Mouse (Mus musculus) left cerebral cortex, adult 8-10 months (tissue): Measurements from ENCODE around the gene Olfr1015. TPM values are rescaled to one million over a fixed set of nuclear protein-coding genes. Genes with fewer than 3 reads are reported as not detected.

Source experiments
- DNase-seq, 2 experiments: peaks; one replicate each; pipeline ENCODE4 v3.0.0; 2022; ENCODE audit warnings: low spot score in 2 of 2
- total RNA-seq, 4 experiments: library from RNA; stranded (reverse); gene quantifications; 2 replicates each; pipeline ENCODE4 v1.2.4; 2022

Gene Olfr1015
- not detected for total RNA-seq

GRCm38 (mm10) chr2:85781717-85782116 is at the start of gene Olfr1015:
Gene Olfr1015 (plus strand): TSS chr2:85782017.
- no peak for DNase-seq

DNA sequence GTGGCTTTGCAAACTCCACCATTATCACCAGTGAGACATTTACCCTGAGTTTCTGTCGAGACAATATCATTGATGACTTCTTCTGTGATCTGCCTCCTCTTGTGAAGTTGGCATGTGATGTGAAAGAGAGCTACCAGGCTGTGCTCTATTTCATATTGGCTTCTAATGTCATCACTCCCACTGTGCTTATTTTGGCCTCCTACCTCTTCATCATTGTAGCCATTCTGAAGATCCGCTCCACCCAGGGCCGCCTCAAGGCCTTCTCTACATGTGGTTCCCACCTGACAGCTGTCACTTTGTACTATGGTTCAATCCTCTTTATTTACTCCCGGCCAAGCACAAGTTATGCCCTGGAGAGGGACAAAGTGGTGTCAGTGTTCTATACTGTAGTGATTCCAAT is 28.0 kb upstream of the Olfr1015 start:
- no peak for DNase-seq

DNA sequence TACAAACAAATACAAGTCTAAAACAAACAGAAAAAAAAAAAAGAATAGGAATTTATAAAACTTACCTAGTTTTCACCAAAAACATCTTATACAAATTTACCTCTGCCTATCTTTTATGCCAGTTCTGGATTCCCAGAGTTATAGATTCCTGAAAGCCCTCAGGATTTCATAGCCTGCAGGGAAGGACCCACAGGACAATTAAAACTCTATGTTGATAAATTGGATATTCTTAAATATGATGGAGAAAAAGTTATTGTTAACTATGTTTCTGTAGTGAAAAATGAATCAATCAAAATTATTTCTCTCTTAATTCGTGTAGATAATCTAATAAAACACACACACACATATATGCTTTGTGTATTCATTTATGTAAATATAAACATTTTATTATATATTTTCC is 19.2 kb upstream of the Olfr1015 start, which contains the start of gene Olfr1012:
Olfr1012 (minus strand) TSS at position 101 of the 400 bp plus-strand sequence.
- DNase-seq, result no peak

DNA sequence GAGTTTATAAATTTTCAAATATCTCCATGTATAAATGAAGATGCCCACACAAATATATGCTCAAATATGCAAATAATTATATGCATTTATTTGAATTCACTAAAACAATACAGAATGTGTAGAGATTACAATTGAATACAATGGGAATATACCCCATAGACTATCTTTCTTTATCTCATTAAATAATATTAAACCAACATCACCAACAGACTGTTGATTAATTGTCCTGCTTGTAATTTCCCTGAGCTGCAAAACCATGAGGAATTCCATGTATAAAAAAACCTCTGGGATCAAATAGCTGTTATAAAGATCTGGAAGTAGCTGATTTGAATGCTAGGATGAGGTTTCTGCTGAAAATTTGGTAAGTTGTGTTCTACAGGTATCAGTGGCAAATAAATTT is 15.0 kb upstream of the Olfr1015 start, which contains the start of gene Olfr1013:
Olfr1013 (plus strand) TSS at position 301 of the 400 bp plus-strand sequence.
- no peak for DNase-seq

DNA sequence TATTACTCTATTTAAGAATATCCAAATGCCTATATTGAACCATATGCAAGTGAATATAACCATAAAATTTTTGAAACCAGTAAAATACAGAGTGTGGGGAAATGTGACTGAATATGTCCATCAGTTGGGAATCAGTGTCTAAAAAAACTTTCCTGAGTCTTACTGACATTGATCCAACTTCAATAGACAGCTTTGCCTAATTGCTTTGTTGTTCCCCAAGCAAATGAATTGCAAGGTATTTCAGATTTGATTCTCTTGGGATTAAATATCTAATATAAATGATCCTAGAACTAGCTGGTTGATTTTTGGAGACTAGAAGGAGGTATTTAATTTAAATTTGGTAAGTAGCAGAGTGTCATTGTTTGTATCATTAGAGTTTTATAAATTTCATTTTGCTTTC is 9.4 kb upstream of the Olfr1015 start, which contains the start of gene Olfr1014:
Olfr1014 (plus strand) TSS at position 301 of the 400 bp plus-strand sequence.
- DNase-seq, result no peak

GRCm38 (mm10) chr2:85792331-85792730 is 10.5 kb downstream of the Olfr1015 start:
- DNase-seq, result no peak

DNA sequence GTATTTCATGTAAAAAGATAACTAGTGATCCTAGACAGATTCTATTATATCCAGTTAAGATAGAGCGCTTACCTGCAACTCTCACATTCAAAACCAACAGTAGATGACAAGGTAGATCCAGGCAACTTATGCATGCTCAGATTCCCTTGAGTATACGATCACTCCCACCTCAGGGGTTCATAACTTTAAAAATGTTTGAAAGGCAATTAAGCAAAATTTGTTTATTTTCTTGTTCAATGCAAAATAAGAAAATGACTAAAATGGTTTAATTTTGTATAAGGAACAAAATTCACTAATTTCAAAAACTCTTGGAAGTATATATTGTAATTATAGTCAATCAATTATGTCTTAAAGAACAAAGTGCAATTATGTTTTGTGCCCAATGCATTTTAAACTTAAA is 20.6 kb downstream of the Olfr1015 start, which contains the start of gene Olfr1016:
Olfr1016 (minus strand) TSS at position 101 of the 400 bp plus-strand sequence.
- no peak for DNase-seq

GRCm38 (mm10) chr2:85804501-85804900 is 22.7 kb downstream of the Olfr1015 start:
- DNase-seq, result no peak

DNA sequence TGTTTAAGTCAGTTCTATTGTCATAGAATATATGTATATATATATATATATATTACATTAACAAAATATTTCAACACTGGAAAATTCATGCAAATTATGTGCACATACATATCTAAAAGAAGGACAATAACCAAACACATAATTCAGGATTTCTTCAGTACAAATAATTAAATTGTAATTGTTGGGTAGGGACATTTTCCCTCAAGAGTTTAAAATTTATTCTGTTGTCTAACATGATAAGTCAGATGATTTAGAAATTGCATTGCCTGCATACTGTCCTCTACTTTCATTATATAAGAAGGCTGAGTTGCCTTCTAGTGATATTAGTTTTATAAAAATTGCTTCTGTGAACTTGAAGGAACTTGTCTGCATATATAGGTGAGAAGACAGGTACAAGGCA is 36.4 kb downstream of the Olfr1015 start, which contains the start of gene Olfr1018:
Olfr1018 (plus strand) TSS at position 301 of the 400 bp plus-strand sequence.
- DNase-seq, result no peak

Other genes with a start within 250 kb of the Olfr1015 start
- not detected for gene Olfr996, start 202.8 kb upstream of the Olfr1015 start, total RNA-seq
- gene Olfr998, start 193.1 kb upstream of the Olfr1015 start, total RNA-seq, result not detected
- gene Olfr1000, start 170.1 kb upstream of the Olfr1015 start, total RNA-seq, result not detected
- not detected for gene Olfr1002, start 131.3 kb upstream of the Olfr1015 start, total RNA-seq
- gene Olfr154, start 117.6 kb upstream of the Olfr1015 start, total RNA-seq, result not detected
- not detected for gene Olfr1006, start 103.2 kb upstream of the Olfr1015 start, total RNA-seq
- not detected for gene Olfr1008, start 92.6 kb upstream of the Olfr1015 start, total RNA-seq
- not detected for gene Olfr1009, start 66.6 kb upstream of the Olfr1015 start, total RNA-seq
- gene Olfr1012, start 19.3 kb upstream of the Olfr1015 start, total RNA-seq, result not detected
- gene Olfr1013, start 14.9 kb upstream of the Olfr1015 start, total RNA-seq, result not detected
- gene Olfr1014, start 9.3 kb upstream of the Olfr1015 start, total RNA-seq, result not detected
- gene Olfr1016, start 20.5 kb downstream of the Olfr1015 start, total RNA-seq, result not detected
- not detected for gene Olfr1018, start 36.5 kb downstream of the Olfr1015 start, total RNA-seq
- gene Olfr1019, start 63.5 kb downstream of the Olfr1015 start, total RNA-seq, result not detected
- gene Olfr1020, start 65.0 kb downstream of the Olfr1015 start, total RNA-seq, result not detected
- gene Olfr1022, start 86.6 kb downstream of the Olfr1015 start, total RNA-seq, result not detected
- gene Olfr1023, start 103.6 kb downstream of the Olfr1015 start, total RNA-seq, result not detected
- not detected for gene Olfr1024, start 123.0 kb downstream of the Olfr1015 start, total RNA-seq
- gene Olfr1025-ps1, start 133.2 kb downstream of the Olfr1015 start, total RNA-seq, result not detected
- not detected for gene Olfr1026, start 139.5 kb downstream of the Olfr1015 start, total RNA-seq
- gene Olfr1028, start 168.4 kb downstream of the Olfr1015 start, total RNA-seq, result under 1 TPM in 2 of 4 experiments, not detected in 2; 0.09 to 0.11 TPM
- gene Olfr1029, start 191.9 kb downstream of the Olfr1015 start, total RNA-seq, result under 1 TPM in 1 of 4 experiments, not detected in 3; 0.18 TPM
- not detected for gene Olfr1030, start 197.3 kb downstream of the Olfr1015 start, total RNA-seq
- not detected for gene Olfr1031, start 208.3 kb downstream of the Olfr1015 start, total RNA-seq
- not detected for gene Olfr1032, start 223.5 kb downstream of the Olfr1015 start, total RNA-seq
- gene Olfr1033, start 238.6 kb downstream of the Olfr1015 start, total RNA-seq, result not detected